Mouse (Mus musculus) MEL-GATA-1-ER (cell line): ENCODE measurements around the gene Rflnb.
"Not testable (repeated sequence)": the region's sequence is repeated elsewhere in the genome, so short reads cannot be mapped to it uniquely, and the experiment has no call there.

ENCODE experiments used
- DNase-seq: peaks from one replicate; pipeline ENCODE4 v3.0.0-alpha.2; 2012; ENCODE audit warnings: low read depth; ENCODE audit errors: extremely low read depth

The Rflnb gene

GRCm38 (mm10) chr11:76039271-76040053 lies 11.9 kb upstream of the Rflnb start:
- no peak for DNase-seq

GRCm38 (mm10) chr11:76037581-76038294 lies 10.2 kb upstream of the Rflnb start:
- no peak for DNase-seq

- no peak for DNase-seq
Measured at GRCm38 (mm10) chr11:76035182-76035581, 7.6 kb upstream of the Rflnb start.

DNA sequence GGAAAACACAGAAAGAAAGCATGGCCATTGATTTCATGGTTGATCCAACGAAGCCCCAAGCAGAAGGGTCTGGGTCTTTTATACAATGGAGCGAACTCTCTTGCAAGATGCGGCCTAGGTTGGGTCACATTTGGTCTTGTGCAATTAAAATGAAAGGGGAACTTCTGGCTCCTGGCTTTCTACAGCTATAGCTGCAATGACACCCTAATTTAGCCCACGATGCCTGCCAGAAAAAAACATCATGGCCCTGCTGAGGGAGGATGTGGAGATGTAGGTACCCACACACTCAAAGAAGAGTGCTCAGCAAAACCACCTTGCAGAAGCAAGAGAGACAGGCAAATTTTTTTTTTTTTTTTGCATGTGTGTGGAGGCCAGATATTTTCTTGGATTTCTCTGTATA lies 6.3 kb upstream of the Rflnb start:
- DNase-seq, result no peak

- DNase-seq, result no peak
Measured at GRCm38 (mm10) chr11:76033359-76033758, 5.8 kb upstream of the Rflnb start.

DNA sequence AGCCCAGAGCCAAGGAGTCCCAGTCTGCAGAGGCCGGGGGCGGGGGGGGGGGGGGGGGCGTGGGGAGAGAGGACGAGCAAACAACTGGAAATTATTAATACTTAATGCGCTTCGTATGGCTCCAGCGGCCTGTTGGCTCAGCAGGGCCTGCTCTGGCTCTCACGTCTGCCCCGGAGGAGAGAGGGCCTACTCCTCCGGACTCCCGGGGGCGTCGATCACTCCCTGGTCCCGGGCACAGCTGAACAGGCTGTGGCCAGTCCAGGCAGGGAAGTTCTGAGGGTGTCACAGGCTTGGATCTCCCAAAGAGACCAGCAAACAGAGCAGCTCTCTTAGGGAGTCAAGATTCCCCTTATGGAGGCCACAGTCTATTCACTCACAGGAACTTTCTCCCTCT lies 487 bp upstream of the Rflnb start:
- DNase-seq, result no peak

DNA sequence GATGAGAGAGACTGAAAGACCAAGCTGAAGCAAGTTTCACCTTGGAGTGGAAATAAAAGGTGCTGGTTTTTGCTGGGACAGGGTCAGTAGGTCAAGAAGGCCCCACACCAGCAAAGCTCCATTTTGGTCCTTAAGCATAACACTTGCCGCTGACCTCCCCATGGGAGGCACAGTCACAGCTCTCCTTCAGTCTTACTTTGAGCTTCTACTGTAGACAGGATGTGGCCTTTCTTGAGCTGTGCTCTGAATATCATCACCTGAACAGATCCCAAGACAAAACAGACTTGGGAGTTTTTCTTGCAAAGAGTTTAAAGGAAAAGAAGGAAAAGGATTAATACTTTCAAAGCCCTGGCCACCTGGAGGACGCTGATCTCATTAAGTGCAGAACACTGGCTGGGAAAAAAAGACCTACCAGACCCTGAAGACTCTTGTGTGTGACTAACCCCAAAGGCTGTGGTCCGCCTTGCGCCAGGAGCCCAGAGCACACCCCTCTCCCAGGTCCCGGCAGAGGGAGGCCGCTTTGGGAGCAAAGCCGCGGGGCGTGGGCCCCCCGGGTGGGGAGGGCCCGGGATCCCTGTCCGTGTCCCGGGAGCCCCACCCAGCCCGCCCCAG lies 949 bp downstream of the Rflnb start:
- DNase-seq, result no peak

- DNase-seq, result no peak
Measured at GRCm38 (mm10) chr11:76025080-76025583, 2.5 kb downstream of the Rflnb start.

DNA sequence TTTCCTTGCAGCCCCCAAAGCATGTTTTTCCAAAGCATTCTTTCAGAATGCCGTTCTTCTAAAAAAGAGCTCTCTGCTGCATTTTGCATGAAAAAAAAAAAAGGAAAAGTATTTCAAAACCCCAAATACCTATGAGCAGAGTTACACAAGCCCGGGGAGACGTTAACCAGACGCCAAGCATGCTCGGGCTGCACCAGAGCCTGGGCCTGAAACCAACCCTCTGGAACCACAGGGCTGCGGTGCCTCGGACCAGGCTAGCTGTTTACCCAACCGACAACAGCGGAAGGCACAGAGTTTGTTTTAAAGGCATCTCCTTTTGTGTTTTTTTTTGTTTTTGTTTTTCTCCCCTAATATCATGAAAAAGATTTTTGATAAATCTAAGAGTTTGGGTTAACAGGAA lies 6.7 kb downstream of the Rflnb start:
- DNase-seq, result no peak

GRCm38 (mm10) chr11:76019879-76020278 lies 7.7 kb downstream of the Rflnb start:
- DNase-seq, result no peak

GRCm38 (mm10) chr11:76015814-76016213 lies 11.8 kb downstream of the Rflnb start:
- no peak for DNase-seq

- DNase-seq, result no peak
Measured at GRCm38 (mm10) chr11:76015251-76015650, 12.3 kb downstream of the Rflnb start.

GRCm38 (mm10) chr11:76010838-76011624 lies 16.6 kb downstream of the Rflnb start:
- peak; percentile 77 for DNase-seq

DNA sequence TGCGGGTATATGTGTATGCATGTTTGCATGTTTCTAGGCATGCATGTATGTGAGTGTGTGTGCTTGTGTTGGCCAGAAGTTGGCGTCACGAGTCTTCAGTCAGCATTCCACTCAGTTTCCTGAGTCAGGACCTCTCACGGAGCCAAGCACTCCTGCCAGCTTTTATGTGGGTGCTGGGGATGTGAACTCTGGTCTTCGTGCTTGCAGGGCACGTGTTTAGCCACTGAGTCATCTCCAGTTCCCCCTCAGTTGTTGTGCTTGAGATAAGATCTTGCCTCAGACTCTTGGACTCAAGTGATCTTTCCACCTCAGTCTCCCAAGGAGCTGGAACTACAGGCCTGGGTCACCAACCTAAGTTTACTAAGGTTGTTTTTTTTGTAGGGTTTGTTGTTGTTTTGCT lies 18.5 kb downstream of the Rflnb start:
- no peak for DNase-seq

DNA sequence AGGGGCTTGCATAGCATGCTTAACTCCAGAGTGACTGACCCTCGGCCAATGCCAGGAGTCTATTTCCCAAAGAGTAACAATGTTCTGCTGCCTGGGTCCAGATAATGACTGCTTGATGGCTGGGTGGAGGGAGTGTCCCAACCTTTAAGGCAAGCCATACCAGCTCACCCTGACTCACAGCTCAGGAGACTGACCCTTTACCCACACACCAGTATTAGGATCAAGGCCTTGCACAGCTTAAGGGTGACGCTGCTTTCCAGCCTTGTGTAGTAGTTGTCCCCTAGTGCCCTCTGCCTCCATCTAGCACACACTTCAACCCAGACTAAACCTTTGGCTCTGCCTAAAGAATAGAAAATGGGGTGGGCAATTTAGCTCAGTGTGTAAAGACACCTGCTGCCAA lies 19.4 kb downstream of the Rflnb start:
- no peak for DNase-seq

DNA sequence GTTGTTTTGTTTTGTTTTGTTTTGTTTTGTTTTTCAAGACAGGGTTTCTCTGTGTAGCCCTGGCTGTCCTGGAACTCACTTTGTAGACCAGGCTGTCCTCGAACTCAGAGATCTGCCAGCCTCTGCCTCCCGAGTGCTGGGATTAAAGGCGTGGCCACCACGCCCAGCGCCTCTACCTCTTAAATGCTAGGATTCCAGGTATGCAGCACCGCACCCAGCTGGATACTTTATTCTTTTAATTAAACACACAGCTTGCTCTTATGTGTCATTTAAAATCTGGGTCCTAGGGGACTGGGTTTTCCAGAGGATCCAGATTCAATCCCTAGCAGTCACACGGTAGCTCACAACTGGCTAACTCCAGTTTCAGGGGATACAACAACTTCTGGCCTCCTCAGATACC lies 23.3 kb downstream of the Rflnb start:
- not testable (repeated sequence) for DNase-seq

DNA sequence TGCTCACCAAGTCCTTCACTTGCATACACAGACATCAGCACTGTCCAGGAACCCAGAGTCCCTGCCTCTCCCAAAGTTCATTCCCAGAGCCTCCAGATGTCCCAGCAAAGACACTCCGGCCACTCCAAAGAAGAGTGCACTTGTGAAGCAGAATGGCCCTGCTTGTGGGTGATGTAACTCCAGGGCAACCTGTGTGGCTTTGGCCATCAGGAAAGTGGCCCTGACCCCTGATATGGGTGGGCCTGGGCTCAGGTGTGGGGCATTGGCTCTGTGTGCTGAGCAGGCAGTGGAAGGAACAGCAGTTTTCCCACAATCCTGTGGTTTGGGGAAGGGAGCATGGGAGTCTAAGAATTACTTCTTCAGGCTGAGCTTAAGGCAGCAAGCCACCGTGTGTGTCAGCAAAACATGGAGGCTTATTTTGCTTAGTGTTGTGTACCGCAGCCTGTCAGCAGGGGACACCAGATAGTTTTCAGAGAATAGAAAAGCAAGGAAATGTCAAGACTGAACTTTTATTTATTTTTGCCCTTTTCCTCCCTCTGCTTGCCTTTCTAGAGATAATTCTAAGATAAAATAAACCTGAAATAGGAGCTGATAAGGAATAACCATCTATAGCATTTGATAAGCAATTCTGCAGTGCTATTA lies 26.2 kb downstream of the Rflnb start:
- no peak for DNase-seq

GRCm38 (mm10) chr11:76000701-76001100 lies 26.9 kb downstream of the Rflnb start:
- no peak for DNase-seq

GRCm38 (mm10) chr11:75999440-76000155 lies 28.0 kb downstream of the Rflnb start, which contains the start of gene 1700016K19Rik:
1700016K19Rik (plus strand) TSS chr11:75999912.
- peak; percentile 66 for DNase-seq

GRCm38 (mm10) chr11:75994357-75994756 lies 33.2 kb downstream of the Rflnb start:
- DNase-seq, result no peak
